Mouse (Mus musculus): ENCODE results near the gene Brk1. TPM values are rescaled to one million over a fixed set of nuclear protein-coding genes. Genes with fewer than 3 reads are reported as not detected.
A peak's percentile ranks its signal among the peaks of the same experiment; 100 is the strongest.

The Brk1 gene
- polyA plus RNA-seq, 1 experiment from 2014 or later, result 204 TPM

DNA sequence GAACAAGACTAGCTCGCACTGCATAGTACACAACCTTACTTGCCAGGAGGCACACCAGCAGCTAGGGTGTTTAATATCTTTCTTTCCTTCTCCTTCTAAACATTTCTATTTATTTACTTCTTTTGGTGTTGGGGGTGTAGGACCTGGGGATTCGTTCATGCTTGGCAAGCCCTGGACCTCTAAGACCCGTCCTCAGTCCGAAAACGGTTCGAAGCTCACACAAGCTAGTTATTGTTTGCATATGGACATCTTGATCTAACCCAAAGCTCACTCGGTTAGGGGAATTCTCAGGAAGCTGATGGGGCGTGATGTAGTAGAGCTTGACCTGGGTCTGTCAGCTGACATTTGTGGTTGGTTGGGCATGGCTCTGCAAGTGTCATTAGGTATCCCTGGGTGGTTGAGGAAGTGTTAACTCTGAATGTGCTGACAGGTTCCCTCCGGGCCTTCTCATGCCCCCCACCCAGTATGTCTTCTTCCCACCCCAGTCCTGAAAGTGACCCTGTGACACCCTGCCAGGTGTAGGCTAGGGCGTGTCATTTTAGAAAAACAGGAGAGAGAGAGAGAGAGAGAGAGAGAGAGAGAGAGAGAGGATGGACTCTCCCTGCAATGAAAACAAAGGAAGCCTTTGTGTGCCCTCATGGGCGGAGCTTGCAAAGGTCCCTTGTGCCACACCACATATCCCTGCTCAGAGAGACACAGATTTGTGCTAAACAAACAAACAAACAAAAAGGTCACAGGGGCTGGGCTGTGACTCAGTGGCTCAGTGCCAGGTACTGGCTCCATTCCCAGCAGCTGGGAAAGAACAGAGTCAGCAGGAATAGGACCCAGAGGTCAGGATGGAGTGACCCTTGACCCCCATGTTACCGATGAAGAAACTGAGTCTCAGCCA, 57.0 kb downstream of the Brk1 start:
- H3K36me3 ChIP-seq (ENCODE audit: control insufficient read depth, insufficient read depth, low read length), result no peaks in the 10 kb centered on the region
- H3K9ac ChIP-seq (ENCODE audit: low read length), result no peak overlapping the region
- peak; percentile 31; the same call in 1 of the 2 replicates for ATAC-seq (ENCODE audit: insufficient read depth, low FRiP score)
- 49% methylated on average over 12 of the region's 12 CpGs for WGBS
- peaks cover 20% of the 10 kb centered on the region for H3K4me1 ChIP-seq (ENCODE audit: control insufficient read depth, insufficient read depth, low read length)
- H3K9me3 ChIP-seq (replicated peaks; ENCODE audit: control insufficient read depth, low read length), result no peaks in the 10 kb centered on the region
- H3K4me3 ChIP-seq (replicated peaks; ENCODE audit: low read length), result no peak overlapping the region
- peak overlapping the region; percentile 62 for H3K27ac ChIP-seq (ENCODE audit: low read length)
- no peak overlapping the region for H3K4me2 ChIP-seq (ENCODE audit: low read depth, low read length)
- no peaks in the 10 kb centered on the region for H3K27me3 ChIP-seq (ENCODE audit: control insufficient read depth, insufficient read depth, low read length)

DNA sequence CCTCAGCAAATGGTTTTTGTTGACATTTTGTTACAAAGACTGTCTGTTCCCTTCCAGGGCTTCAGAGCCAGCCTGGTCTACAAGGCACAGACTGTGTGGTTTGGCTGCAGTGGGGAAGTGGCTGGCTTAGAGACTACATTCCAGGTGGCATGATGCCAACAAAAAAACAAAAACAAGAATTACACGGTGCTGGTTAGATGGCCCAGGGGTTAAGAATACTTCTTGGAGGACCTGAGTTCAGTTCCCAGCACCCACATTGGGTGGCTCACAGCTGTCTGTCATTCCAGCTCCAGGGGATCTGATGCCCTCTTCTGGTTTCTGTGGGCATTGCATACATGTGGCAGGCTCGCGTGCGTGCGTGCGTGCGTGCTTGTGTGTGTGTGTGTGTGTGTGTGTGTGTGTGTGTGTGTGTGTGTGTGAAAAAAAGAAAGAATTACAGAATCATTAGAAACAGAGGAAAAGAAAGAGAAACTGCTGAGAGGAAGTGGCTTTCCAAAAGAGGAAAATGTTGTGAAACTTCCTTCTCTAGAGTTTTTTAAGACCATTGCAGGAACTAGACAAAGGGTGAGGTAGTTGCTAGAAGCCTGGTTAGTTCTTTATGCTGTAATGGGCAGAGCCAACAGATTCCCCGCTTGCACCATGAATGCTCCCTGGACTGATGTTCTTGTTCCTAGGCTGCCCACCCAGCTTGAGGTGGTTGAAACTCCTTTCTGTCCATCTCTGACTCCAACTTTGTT, 58.6 kb downstream of the Brk1 start:
- ATAC-seq (ENCODE audit: insufficient read depth, low FRiP score), result no peak
- Histone ChIP-seq H3K4me2 (ENCODE audit: low read depth, low read length) (no peak overlapping the region), H3K27ac (ENCODE audit: low read length) (no peak overlapping the region), H3K4me3 (replicated peaks; ENCODE audit: low read length) (no peak overlapping the region), H3K36me3 (ENCODE audit: control insufficient read depth, insufficient read depth, low read length) (no peaks in the 10 kb centered on the region), H3K4me1 (ENCODE audit: control insufficient read depth, insufficient read depth, low read length) (peaks cover 20% of the 10 kb centered on the region), H3K27me3 (ENCODE audit: control insufficient read depth, insufficient read depth, low read length) (no peaks in the 10 kb centered on the region), H3K9me3 (replicated peaks; ENCODE audit: control insufficient read depth, low read length) (no peaks in the 10 kb centered on the region), H3K9ac (ENCODE audit: low read length) (no peak overlapping the region)
- 91% methylated on average over 8 of the region's 8 CpGs for WGBS

DNA sequence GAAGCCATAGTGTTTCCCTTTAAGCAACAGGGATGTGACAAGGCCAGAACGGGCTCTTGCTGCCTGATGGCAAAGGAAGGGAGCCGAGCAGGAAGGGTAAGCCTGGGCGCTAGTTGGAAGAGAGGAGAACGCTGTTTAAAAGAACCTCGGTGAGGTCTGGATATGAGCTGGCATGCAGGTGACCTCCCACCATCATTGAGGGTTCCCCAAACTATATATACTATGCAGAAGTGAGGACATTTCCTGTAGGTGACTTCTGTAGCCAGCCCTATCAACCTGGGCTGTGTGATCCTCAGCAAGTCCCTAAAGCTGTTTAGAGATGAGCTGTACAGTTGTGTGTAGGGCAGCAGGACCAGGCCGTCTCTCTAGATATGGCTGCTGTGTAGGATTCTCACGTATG, 59.7 kb downstream of the Brk1 start:
- no peak overlapping the region for H3K4me3 ChIP-seq (replicated peaks; ENCODE audit: low read length)
- H3K9ac ChIP-seq (ENCODE audit: low read length), result no peak overlapping the region
- H3K27me3 ChIP-seq (ENCODE audit: control insufficient read depth, insufficient read depth, low read length), result no peaks in the 10 kb centered on the region
- no peak for ATAC-seq (ENCODE audit: insufficient read depth, low FRiP score)
- H3K9me3 ChIP-seq (replicated peaks; ENCODE audit: control insufficient read depth, low read length), result no peaks in the 10 kb centered on the region
- H3K27ac ChIP-seq (ENCODE audit: low read length), result no peak overlapping the region
- 83% methylated on average over 7 of the region's 7 CpGs for WGBS
- peaks cover 22% of the 10 kb centered on the region for H3K4me1 ChIP-seq (ENCODE audit: control insufficient read depth, insufficient read depth, low read length)
- H3K4me2 ChIP-seq (ENCODE audit: low read depth, low read length), result no peak overlapping the region
- no peaks in the 10 kb centered on the region for H3K36me3 ChIP-seq (ENCODE audit: control insufficient read depth, insufficient read depth, low read length)

Other genes starting within 250 kb of the Brk1 start
- 39.6 and 44.9 TPM in 2 replicates for gene Tada3, start 226.9 kb upstream of the Brk1 start, polyA plus RNA-seq (2015; fragmentation: Nextera tagmentation; extraction: Ambion mirVana)
- 377 and 396 TPM in 2 replicates for gene Arpc4, start 226.7 kb upstream of the Brk1 start, polyA plus RNA-seq (2015; fragmentation: Nextera tagmentation; extraction: Ambion mirVana)
- gene Ttll3, start 215.5 kb upstream of the Brk1 start, polyA plus RNA-seq (2015; fragmentation: Nextera tagmentation; extraction: Ambion mirVana), result 4.0 and 4.6 TPM in 2 replicates
- gene Rpusd3, start 185.4 kb upstream of the Brk1 start, polyA plus RNA-seq (2015; fragmentation: Nextera tagmentation; extraction: Ambion mirVana), result 14.7 and 16.1 TPM in 2 replicates
- 3.6 and 4.2 TPM in 2 replicates for gene Cidec, start 169.0 kb upstream of the Brk1 start, polyA plus RNA-seq (2015; fragmentation: Nextera tagmentation; extraction: Ambion mirVana)
- 86.0 and 88.5 TPM in 2 replicates for gene Jagn1, start 162.2 kb upstream of the Brk1 start, polyA plus RNA-seq (2015; fragmentation: Nextera tagmentation; extraction: Ambion mirVana)
- gene Il17re, start 146.3 kb upstream of the Brk1 start, polyA plus RNA-seq (2015; fragmentation: Nextera tagmentation; extraction: Ambion mirVana), result 21.1 and 28.9 TPM in 2 replicates
- gene Il17rc, start 133.3 kb upstream of the Brk1 start, polyA plus RNA-seq (2015; fragmentation: Nextera tagmentation; extraction: Ambion mirVana), result 36.8 and 45.0 TPM in 2 replicates
- 22.9 and 23.9 TPM in 2 replicates for gene Creld1, start 121.5 kb upstream of the Brk1 start, polyA plus RNA-seq (2015; fragmentation: Nextera tagmentation; extraction: Ambion mirVana)
- gene Prrt3, start 102.8 kb upstream of the Brk1 start, polyA plus RNA-seq (2015; fragmentation: Nextera tagmentation; extraction: Ambion mirVana), result 0.19 and 0.52 TPM in 2 replicates
- 97.6 and 99.6 TPM in 2 replicates for gene Emc3, start 73.1 kb upstream of the Brk1 start, polyA plus RNA-seq (2015; fragmentation: Nextera tagmentation; extraction: Ambion mirVana)
- gene Fancd2, start 73.1 kb upstream of the Brk1 start, polyA plus RNA-seq (2015; fragmentation: Nextera tagmentation; extraction: Ambion mirVana), result 7.8 and 8.8 TPM in 2 replicates
- gene Fancd2os, start 4.1 kb upstream of the Brk1 start, polyA plus RNA-seq (2015; fragmentation: Nextera tagmentation; extraction: Ambion mirVana), result 0.18 TPM in 1 of 2 replicates, not detected in the other
- 34.4 and 35.9 TPM in 2 replicates for gene Vhl, start 19.2 kb downstream of the Brk1 start, polyA plus RNA-seq (2015; fragmentation: Nextera tagmentation; extraction: Ambion mirVana)
- 9.3 and 12.0 TPM in 2 replicates for gene Irak2, start 33.7 kb downstream of the Brk1 start, polyA plus RNA-seq (2015; fragmentation: Nextera tagmentation; extraction: Ambion mirVana)
- gene Tatdn2, start 92.3 kb downstream of the Brk1 start, polyA plus RNA-seq (2015; fragmentation: Nextera tagmentation; extraction: Ambion mirVana), result 0.58 and 0.72 TPM in 2 replicates
- gene Ghrl, start 115.1 kb downstream of the Brk1 start, polyA plus RNA-seq (2015; fragmentation: Nextera tagmentation; extraction: Ambion mirVana), result 40.7 and 53.2 TPM in 2 replicates
- gene Sec13, start 136.0 kb downstream of the Brk1 start, polyA plus RNA-seq (2015; fragmentation: Nextera tagmentation; extraction: Ambion mirVana), result 244 TPM in 2 replicates